Mouse (Mus musculus) spleen, postnatal 4 days (tissue): ENCODE data around the gene Cacna1c.

Experiments
- DNase-seq, 2 experiments: peaks; one replicate each; pipeline ENCODE4 v3.0.0; 2022; ENCODE audit warnings: low spot score in 2 of 2

Cacna1c gene

GRCm38 (mm10) chr6:119096481-119096880 is 99.7 kb downstream of the Cacna1c start:
- no peak for DNase-seq

GRCm38 (mm10) chr6:119095081-119095480 is 101.1 kb downstream of the Cacna1c start:
- DNase-seq: no peak

- no peak for DNase-seq
Measured at GRCm38 (mm10) chr6:119089173-119089572, 107.0 kb downstream of the Cacna1c start.

GRCm38 (mm10) chr6:119088381-119088780 is 107.8 kb downstream of the Cacna1c start:
- no peak for DNase-seq

GRCm38 (mm10) chr6:119087919-119088318 is 108.3 kb downstream of the Cacna1c start:
- no peak for DNase-seq

GRCm38 (mm10) chr6:119085789-119086188 is 110.4 kb downstream of the Cacna1c start:
- DNase-seq: no peak

- DNase-seq: no peak
Measured at GRCm38 (mm10) chr6:119084532-119084931, 111.7 kb downstream of the Cacna1c start.

- no peak for DNase-seq
Measured at GRCm38 (mm10) chr6:119083559-119083958, 112.7 kb downstream of the Cacna1c start.

- no peak for DNase-seq
Measured at GRCm38 (mm10) chr6:119082662-119083061, 113.6 kb downstream of the Cacna1c start.

DNA sequence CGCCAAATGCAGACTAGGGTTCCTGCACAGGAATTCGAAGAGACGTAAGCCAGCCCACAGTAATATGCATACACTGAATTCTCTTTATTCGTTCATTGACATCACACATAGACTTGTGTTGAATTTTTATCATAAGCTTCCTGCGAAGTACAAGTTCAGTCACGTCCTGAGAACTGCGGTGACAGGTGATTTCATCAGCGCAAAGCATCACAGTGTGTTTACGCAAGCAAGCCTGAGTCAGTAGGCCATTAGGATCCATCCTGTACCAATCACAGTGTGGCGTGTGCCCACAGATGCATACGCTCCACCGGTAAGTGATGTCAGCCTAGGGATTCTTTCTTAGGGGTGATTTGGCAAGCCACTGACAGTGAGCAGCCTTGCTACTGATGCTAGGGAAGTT is 114.6 kb downstream of the Cacna1c start:
- no peak for DNase-seq

GRCm38 (mm10) chr6:119079626-119080025 is 116.6 kb downstream of the Cacna1c start:
- no peak for DNase-seq

GRCm38 (mm10) chr6:119078912-119079311 is 117.3 kb downstream of the Cacna1c start:
- DNase-seq: no peak

DNA sequence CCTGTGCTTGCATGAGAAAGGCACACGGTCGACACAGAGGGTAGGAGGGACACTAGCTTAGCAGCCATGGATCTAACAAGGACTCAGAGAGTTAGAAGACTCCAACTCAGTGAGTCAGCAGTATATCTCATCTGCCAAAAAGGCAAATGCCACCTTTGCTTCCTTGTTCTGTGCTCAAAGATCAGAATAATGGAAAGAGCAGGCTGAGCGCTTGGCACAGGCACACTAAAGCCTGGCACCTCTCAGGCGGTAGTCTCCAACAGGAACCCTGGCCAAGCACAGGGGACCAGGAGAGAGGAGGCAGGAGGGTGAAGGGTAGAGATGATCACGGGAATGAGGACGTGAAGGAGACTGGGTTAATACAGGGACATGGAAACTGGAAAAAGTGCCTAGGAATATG is 119.0 kb downstream of the Cacna1c start:
- no peak for DNase-seq

GRCm38 (mm10) chr6:119073419-119074071 is 122.7 kb downstream of the Cacna1c start:
- no peak for DNase-seq

- no peak for DNase-seq
Measured at GRCm38 (mm10) chr6:119072772-119073171, 123.4 kb downstream of the Cacna1c start.

- no peak for DNase-seq
Measured at GRCm38 (mm10) chr6:119070771-119071170, 125.4 kb downstream of the Cacna1c start.

GRCm38 (mm10) chr6:119070351-119070750 is 125.9 kb downstream of the Cacna1c start:
- DNase-seq: no peak

DNA sequence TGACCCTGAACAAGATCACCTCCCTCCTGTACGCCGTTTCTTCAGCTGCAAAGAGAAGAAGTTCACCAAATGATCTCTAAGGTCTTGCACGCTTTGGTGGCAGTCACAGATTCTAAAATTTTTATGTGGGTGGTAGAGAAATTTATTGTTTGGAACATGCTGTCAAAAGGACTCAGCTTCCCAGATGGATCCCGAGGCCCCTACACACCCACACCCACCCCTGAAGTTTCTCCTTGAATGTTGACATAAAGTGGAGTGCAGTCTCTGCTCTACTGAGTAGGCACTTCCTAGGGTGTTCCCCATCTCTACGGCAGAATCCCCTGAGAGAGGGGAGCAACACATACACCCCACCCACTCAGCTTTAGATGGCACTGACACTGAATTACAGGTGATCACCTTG is 127.1 kb downstream of the Cacna1c start:
- DNase-seq: no peak

DNA sequence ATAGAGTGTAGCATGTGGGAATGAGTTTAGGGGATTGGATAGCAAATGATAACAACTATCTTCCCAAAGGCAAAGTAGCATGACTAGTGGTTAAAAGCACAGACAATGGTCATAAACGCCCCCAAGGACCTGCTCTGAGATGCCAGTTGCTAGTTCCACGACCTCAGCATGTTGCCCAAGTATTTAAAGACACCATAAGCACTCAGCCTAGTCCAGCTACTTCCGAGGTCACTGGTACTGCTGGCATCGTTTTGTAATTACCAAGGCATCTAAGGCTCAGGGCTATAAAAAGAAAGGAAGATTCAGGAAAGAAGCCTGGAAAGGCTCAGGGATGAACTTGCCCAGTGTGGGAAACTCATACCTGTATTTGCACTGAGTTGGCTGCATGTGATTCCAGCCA is 127.6 kb downstream of the Cacna1c start:
- no peak for DNase-seq

DNA sequence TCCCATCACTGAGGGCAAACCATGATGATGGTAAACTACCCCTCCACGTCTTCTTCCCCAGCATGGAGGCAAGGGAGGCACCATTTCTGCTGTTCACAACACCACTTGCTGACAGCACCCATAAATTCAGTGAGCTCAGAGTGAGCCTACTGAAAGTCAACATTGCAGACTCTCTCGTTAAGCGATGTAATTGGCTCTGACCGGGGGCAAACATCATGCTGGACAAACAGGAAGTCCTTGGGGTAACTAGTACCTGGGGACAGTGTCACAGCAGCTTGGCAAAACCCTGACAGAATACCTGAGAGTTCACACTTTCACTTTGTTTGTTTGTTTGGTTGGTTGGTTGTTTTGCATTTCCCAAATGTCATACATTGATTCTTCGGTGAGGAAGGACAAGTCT is 131.3 kb downstream of the Cacna1c start:
- no peak for DNase-seq

GRCm38 (mm10) chr6:119064430-119064829 is 131.8 kb downstream of the Cacna1c start:
- DNase-seq: no peak

GRCm38 (mm10) chr6:119062695-119063094 is 133.5 kb downstream of the Cacna1c start:
- DNase-seq: no peak

- no peak for DNase-seq
Measured at GRCm38 (mm10) chr6:119058896-119059295, 137.3 kb downstream of the Cacna1c start.

DNA sequence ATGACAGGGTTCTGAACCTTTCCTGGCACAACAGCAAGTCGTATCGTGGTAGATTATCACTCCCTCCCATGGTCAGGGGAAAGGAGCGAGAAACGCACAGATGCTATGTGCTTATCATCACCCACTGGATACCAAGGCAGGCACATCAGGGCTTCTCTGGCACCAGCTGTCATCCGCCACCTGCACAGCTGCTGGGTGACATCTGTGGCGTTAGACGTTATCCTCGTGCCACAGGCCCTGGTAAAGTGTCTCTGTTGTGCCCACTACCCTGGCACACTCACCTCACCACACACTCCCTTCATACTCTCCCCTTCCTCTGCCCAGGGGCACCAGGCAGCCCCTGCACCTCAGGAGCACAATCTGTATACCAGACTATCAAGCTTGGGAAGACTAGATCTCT is 137.8 kb downstream of the Cacna1c start:
- no peak for DNase-seq
